8 mouse cellular contexts compared by ENCODE assay signal in genomic region chr12:24709831-24710508, GRCm38 (mm10). TPM values are rescaled to one million over a fixed set of nuclear protein-coding genes. Genes with fewer than 3 reads are reported as not detected.
DNase-seq lines count a peak whose midpoint lies in the region; ATAC-seq and TF ChIP-seq lines count a peak whose summit lies in the region.

No protein-coding gene starts in this region.

- ATAC-seq in forebrain, embryonic 16.5 days: peak; percentile 7; the same call in 1 of the 2 replicates
- ATAC-seq in limb, embryonic 15.5 days (ENCODE audit: insufficient number of reproducible peaks, low FRiP score, low TSS enrichment, low read depth): no peak
- ATAC-seq in midbrain, postnatal 0 days (ENCODE audit: low FRiP score): peak; percentile 35

- WGBS in thymus, adult 2 months: 36% methylated on average over 5 of the region's 5 CpGs
- 21% methylated on average over 5 of the region's 5 CpGs for WGBS in forebrain, embryonic 16.5 days
- WGBS in limb, embryonic 15.5 days: 22% methylated on average over 5 of the region's 5 CpGs
- 32% methylated on average over 5 of the region's 5 CpGs for WGBS in midbrain, postnatal 0 days

- H3K27ac ChIP-seq in thymus, adult 2 months (ENCODE audit: control insufficient read depth, insufficient read depth, low read length): no peak overlapping the region
- H3K27ac ChIP-seq in forebrain, embryonic 16.5 days (ENCODE audit: low read length): no peak overlapping the region
- peak overlapping the region; percentile 52 for H3K27ac ChIP-seq in limb, embryonic 15.5 days
- no peak overlapping the region for H3K27ac ChIP-seq in midbrain, postnatal 0 days (ENCODE audit: low read depth, low read length)

- TF ChIP-seq POLR2A in thymus, adult 2 months (IDR thresholded peaks at IDR 0.05; ENCODE audit: control insufficient read depth, extremely low read depth, insufficient read depth, low read length, poor library complexity): no peak

- H3K4me3 ChIP-seq in thymus, adult 2 months (ENCODE audit: control insufficient read depth, insufficient read depth, low read length): no peak overlapping the region
- H3K4me3 ChIP-seq in forebrain, embryonic 16.5 days (replicated peaks; ENCODE audit: low read length): peak overlapping the region; percentile 95
- peak overlapping the region; percentile 93 for H3K4me3 ChIP-seq in limb, embryonic 15.5 days
- no peak overlapping the region for H3K4me3 ChIP-seq in midbrain, postnatal 0 days (ENCODE audit: low read depth, low read length)

- H3K9ac ChIP-seq in forebrain, embryonic 16.5 days (replicated peaks; ENCODE audit: low read depth, low read length): no peak overlapping the region; the same call in 1 of the 2 replicates
- H3K9ac ChIP-seq in limb, embryonic 15.5 days: no peak overlapping the region
- H3K9ac ChIP-seq in midbrain, postnatal 0 days (replicated peaks; ENCODE audit: low read length, poor library complexity, severe bottlenecking): no peak overlapping the region

- DNase-seq in thymus, adult 2 months: peak; percentile 41
- DNase-seq in thymus, adult 18-20 months: no peak
- DNase-seq in c-Kit-positive CD71-positive TER-119-positive erythroid progenitor cells, embryonic 14.5 days (ENCODE audit: low spot score): peak; percentile 80
- DNase-seq in induced T-regulatory cell, adult 2 months (ENCODE audit: low read depth): peak; percentile 91
- DNase-seq in midbrain, postnatal 0 days (ENCODE audit: low spot score): peak; percentile 92
- DNase-seq in telencephalon, adult 2 months (ENCODE audit: low read depth, low spot score): peak; percentile 68

- H3K4me2 ChIP-seq in forebrain, embryonic 16.5 days (ENCODE audit: low read length): peak overlapping the region; percentile 84
- H3K4me2 ChIP-seq in limb, embryonic 15.5 days: peak overlapping the region; percentile 96
- H3K4me2 ChIP-seq in midbrain, postnatal 0 days (ENCODE audit: low read depth, low read length, poor library complexity, severe bottlenecking): no peak overlapping the region

- peaks cover 25% of the 10 kb centered on the region for H3K4me1 ChIP-seq in thymus, adult 2 months (replicated peaks; ENCODE audit: control insufficient read depth, insufficient read depth, low read length)
- peaks cover 31% of the 10 kb centered on the region for H3K4me1 ChIP-seq in forebrain, embryonic 16.5 days (replicated peaks; ENCODE audit: control insufficient read depth, insufficient read depth, low read length)
- H3K4me1 ChIP-seq in limb, embryonic 15.5 days: peaks cover 40% of the 10 kb centered on the region
- peaks cover 5% of the 10 kb centered on the region; the same call in 1 of the 2 replicates for H3K4me1 ChIP-seq in midbrain, postnatal 0 days (ENCODE audit: insufficient read depth, low read length)

- H3K27me3 ChIP-seq in thymus, adult 2 months (ENCODE audit: control insufficient read depth, insufficient read depth, low read length): no peaks in the 10 kb centered on the region
- H3K27me3 ChIP-seq in forebrain, embryonic 16.5 days (replicated peaks; ENCODE audit: control insufficient read depth, insufficient read depth, low read length): 0 out of 2 replicates have a peak, but pooled peaks cover 2% of the 10 kb centered on the region
- no peaks in the 10 kb centered on the region for H3K27me3 ChIP-seq in limb, embryonic 15.5 days
- H3K27me3 ChIP-seq in midbrain, postnatal 0 days (ENCODE audit: insufficient read depth, low read length): 0 out of 2 replicates have a peak, but pooled peaks cover 3% of the 10 kb centered on the region

- no peaks in the 10 kb centered on the region for H3K9me3 ChIP-seq in forebrain, embryonic 16.5 days (ENCODE audit: control insufficient read depth, low read length)
- no peaks in the 10 kb centered on the region for H3K9me3 ChIP-seq in limb, embryonic 15.5 days
- H3K9me3 ChIP-seq in midbrain, postnatal 0 days (ENCODE audit: low read length): no peaks in the 10 kb centered on the region

- H3K36me3 ChIP-seq in thymus, adult 2 months (ENCODE audit: control insufficient read depth, insufficient read depth, low read length): peaks cover 12% of the 10 kb centered on the region
- peaks cover 2% of the 10 kb centered on the region; the same call in 1 of the 2 replicates for H3K36me3 ChIP-seq in forebrain, embryonic 16.5 days (ENCODE audit: control insufficient read depth, insufficient read depth)
- H3K36me3 ChIP-seq in limb, embryonic 15.5 days: peaks cover 26% of the 10 kb centered on the region
- H3K36me3 ChIP-seq in midbrain, postnatal 0 days (ENCODE audit: insufficient read depth, low read length): no peaks in the 10 kb centered on the region; the same call in 1 of the 2 replicates

- TF ChIP-seq CTCF in thymus, adult 2 months (IDR thresholded peaks at IDR 0.05; ENCODE audit: borderline replicate concordance, control insufficient read depth, extremely low read depth, insufficient read depth, low read length, poor library complexity): no peak
- peak; percentile 89 for TF ChIP-seq CTCF in midbrain, postnatal 0 days (IDR thresholded peaks at IDR 0.05)

RNA-seq across cellular contexts. Expression of gene Rrm2, which starts 1.9 kb away (rescaled TPM):
- 77.4 and 166 TPM in 2 replicates for polyA plus RNA-seq in thymus, adult 2 months (2012; rRNA removed)
- 138 and 169 TPM in 2 replicates for polyA plus RNA-seq in forebrain, embryonic 16.5 days (2015; fragmentation: Nextera tagmentation; extraction: Ambion mirVana)
- polyA plus RNA-seq in limb, embryonic 15.5 days (2015; fragmentation: Nextera tagmentation; extraction: Ambion mirVana): 159 and 162 TPM in 2 replicates
- total RNA-seq in midbrain, postnatal 0 days (2014; rRNA removed): 9.7 and 15.1 TPM in 2 replicates
- polyA plus RNA-seq in midbrain, postnatal 0 days (2015; fragmentation: Nextera tagmentation; extraction: Ambion mirVana): 23.1 and 23.4 TPM in 2 replicates

RNA-seq across cellular contexts. Expression of gene Cys1, which starts 28.4 kb away (rescaled TPM):
- 1.6 and 3.4 TPM in 2 replicates for polyA plus RNA-seq in thymus, adult 2 months (2012; rRNA removed)
- 2.1 TPM in 2 replicates for polyA plus RNA-seq in forebrain, embryonic 16.5 days (2015; fragmentation: Nextera tagmentation; extraction: Ambion mirVana)
- polyA plus RNA-seq in limb, embryonic 15.5 days (2015; fragmentation: Nextera tagmentation; extraction: Ambion mirVana): 6.7 and 8.1 TPM in 2 replicates
- 3.7 and 4.8 TPM in 2 replicates for total RNA-seq in midbrain, postnatal 0 days (2014; rRNA removed)
- polyA plus RNA-seq in midbrain, postnatal 0 days (2015; fragmentation: Nextera tagmentation; extraction: Ambion mirVana): 1.9 and 2.1 TPM in 2 replicates

RNA-seq across cellular contexts. Expression of gene Klf11, which starts 58.9 kb away (rescaled TPM):
- 4.9 and 6.5 TPM in 2 replicates for polyA plus RNA-seq in thymus, adult 2 months (2012; rRNA removed)
- polyA plus RNA-seq in forebrain, embryonic 16.5 days (2015; fragmentation: Nextera tagmentation; extraction: Ambion mirVana): 19.1 and 20.1 TPM in 2 replicates
- polyA plus RNA-seq in limb, embryonic 15.5 days (2015; fragmentation: Nextera tagmentation; extraction: Ambion mirVana): 13.6 and 14.4 TPM in 2 replicates
- total RNA-seq in midbrain, postnatal 0 days (2014; rRNA removed): 27.1 and 33.6 TPM in 2 replicates
- 21.8 and 24.4 TPM in 2 replicates for polyA plus RNA-seq in midbrain, postnatal 0 days (2015; fragmentation: Nextera tagmentation; extraction: Ambion mirVana)

Comparison
In these comparisons a context has a peak if more than half of its experiments do, and no peak if none do; other contexts are left out.
1. DNase-seq: peak in thymus, adult 2 months (single experiment), c-Kit-positive CD71-positive TER-119-positive erythroid progenitor cells, embryonic 14.5 days (single experiment), induced T-regulatory cell, adult 2 months (single experiment), midbrain, postnatal 0 days (single experiment) and telencephalon, adult 2 months (single experiment); none in thymus, adult 18-20 months (0 of 2).
2. H3K4me3 ChIP-seq: peak in forebrain, embryonic 16.5 days (single experiment) and limb, embryonic 15.5 days (single experiment); none in thymus, adult 2 months (single experiment) and midbrain, postnatal 0 days (single experiment).